Mouse (Mus musculus) heart, embryonic 10.5 days (tissue): ENCODE results near the gene Nme9. TPM values are rescaled to one million over a fixed set of nuclear protein-coding genes. Genes with fewer than 3 reads are reported as not detected.

Experiments
- DNase-seq: peaks from one replicate; pipeline ENCODE4 v3.0.0-alpha.2; 2017; ENCODE audit warnings: low spot score
- H3K27ac ChIP-seq: fragments of 300-500 bp; sonication (generic); 2 replicates; pipeline ENCODE4 v1.5.1; 2016; ENCODE audit warnings: mild to moderate bottlenecking
- H3K27me3 ChIP-seq: fragments of 300-500 bp; sonication (generic); 2 replicates; pipeline ENCODE4 v1.6.1; 2016; ENCODE audit warnings: mild to moderate bottlenecking; ENCODE audit not compliant: poor library complexity, insufficient read depth, severe bottlenecking
- H3K36me3 ChIP-seq: fragments of 300-500 bp; sonication (generic); 2 replicates; pipeline ENCODE4 v1.6.1; 2016; ENCODE audit warnings: mild to moderate bottlenecking, moderate library complexity
- H3K4me1 ChIP-seq: fragments of 300-500 bp; sonication (generic); 2 replicates; pipeline ENCODE4 v1.6.1; 2016; ENCODE audit warnings: mild to moderate bottlenecking
- H3K4me3 ChIP-seq: fragments of 300-500 bp; sonication (generic); 2 replicates; pipeline ENCODE4 v1.5.1; 2016; ENCODE audit warnings: mild to moderate bottlenecking, moderate library complexity
- H3K9me3 ChIP-seq: fragments of 300-500 bp; sonication (generic); 2 replicates; pipeline ENCODE4 v1.6.1; 2016; ENCODE audit warnings: mild to moderate bottlenecking, moderate library complexity
- WGBS: fragments of 180-500 bp; shearing (Covaris S2); methylation state at CpG from one replicate; pipeline ENCODE4 v1.1.7; 2016; 5-methylcytosine and 5-hydroxymethylcytosine counted together
- polyA plus RNA-seq: library from polyadenylated mRNA; unstranded; fragments of >200 nt; fragmentation: Nextera tagmentation; extraction: Ambion mirVana; gene quantifications from 2 replicates; pipeline ENCODE4 v1.2.1, GENCODE M21; 2016

Nme9 gene
- polyA plus RNA-seq, 1 experiment from 2014 or later: not detected

DNA sequence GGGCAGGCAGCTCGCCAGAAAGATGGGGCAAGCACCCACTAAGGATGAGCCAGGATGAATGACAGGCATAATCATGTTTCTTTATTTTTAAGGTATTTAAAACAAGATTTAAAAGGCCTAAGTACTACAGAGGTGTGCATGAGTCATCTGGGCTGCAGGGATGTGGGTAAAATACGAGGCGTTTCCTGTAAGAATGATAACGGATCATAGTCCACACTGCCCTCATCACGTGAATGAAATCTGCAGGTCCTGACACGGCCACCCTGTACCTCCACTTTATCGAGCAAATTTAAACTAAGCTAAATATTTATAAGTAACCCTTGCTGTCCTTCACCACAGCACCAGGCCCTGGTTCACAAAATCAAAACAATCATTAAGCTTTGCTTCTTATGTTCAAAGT, 54.6 kb downstream of the Nme9 start:
- Histone ChIP-seq H3K36me3 (peaks cover 20% of the 10 kb centered on the region; the same call in 1 of the 2 replicates), H3K27ac (no peak overlapping the region)

More for the DNA sequence above, 54.6 kb downstream of the Nme9 start:
- Histone ChIP-seq H3K4me3 (no peak overlapping the region), H3K4me1 (no peaks in the 10 kb centered on the region), H3K27me3 (no peaks in the 10 kb centered on the region), H3K9me3 (no peaks in the 10 kb centered on the region)
- DNase-seq: no peak
- WGBS: 78% methylated on average over 7 of the region's 7 CpGs

Other genes starting within 250 kb of the Nme9 start
- not detected in 2 replicates for gene Faiml, start 214.2 kb upstream of the Nme9 start, polyA plus RNA-seq
- 25.9 and 27.3 TPM in 2 replicates for gene Cep70, start 208.1 kb upstream of the Nme9 start, polyA plus RNA-seq
- 0.11 and 0.23 TPM in 2 replicates for gene Esyt3, start 92.9 kb upstream of the Nme9 start, polyA plus RNA-seq
- gene Mras, start 14.1 kb upstream of the Nme9 start, polyA plus RNA-seq: 5.1 and 7.5 TPM in 2 replicates
- gene Armc8, start 117.4 kb downstream of the Nme9 start, polyA plus RNA-seq: 22.7 and 26.3 TPM in 2 replicates
- 23.2 and 32.9 TPM in 2 replicates for gene Dbr1, start 124.3 kb downstream of the Nme9 start, polyA plus RNA-seq
- gene A4gnt, start 161.0 kb downstream of the Nme9 start, polyA plus RNA-seq: not detected in 2 replicates
- gene Dzip1l, start 178.0 kb downstream of the Nme9 start, polyA plus RNA-seq: 24.0 and 26.5 TPM in 2 replicates